Mouse (Mus musculus): ENCODE results near the gene Pdia4. TPM values are rescaled to one million over a fixed set of nuclear protein-coding genes. Genes with fewer than 3 reads are reported as not detected.
"Not testable (repeated sequence)": the region's sequence is repeated elsewhere in the genome, so short reads cannot be mapped to it uniquely, and the experiment has no call there.

Pdia4 gene
- total RNA-seq (2015; ENCODE audit: low replicate concordance) (16.9 and 31.9 TPM in 2 replicates), total RNA-seq (2017; ENCODE audit: low replicate concordance) (28.1 and 34.0 TPM in 2 replicates)

DNA sequence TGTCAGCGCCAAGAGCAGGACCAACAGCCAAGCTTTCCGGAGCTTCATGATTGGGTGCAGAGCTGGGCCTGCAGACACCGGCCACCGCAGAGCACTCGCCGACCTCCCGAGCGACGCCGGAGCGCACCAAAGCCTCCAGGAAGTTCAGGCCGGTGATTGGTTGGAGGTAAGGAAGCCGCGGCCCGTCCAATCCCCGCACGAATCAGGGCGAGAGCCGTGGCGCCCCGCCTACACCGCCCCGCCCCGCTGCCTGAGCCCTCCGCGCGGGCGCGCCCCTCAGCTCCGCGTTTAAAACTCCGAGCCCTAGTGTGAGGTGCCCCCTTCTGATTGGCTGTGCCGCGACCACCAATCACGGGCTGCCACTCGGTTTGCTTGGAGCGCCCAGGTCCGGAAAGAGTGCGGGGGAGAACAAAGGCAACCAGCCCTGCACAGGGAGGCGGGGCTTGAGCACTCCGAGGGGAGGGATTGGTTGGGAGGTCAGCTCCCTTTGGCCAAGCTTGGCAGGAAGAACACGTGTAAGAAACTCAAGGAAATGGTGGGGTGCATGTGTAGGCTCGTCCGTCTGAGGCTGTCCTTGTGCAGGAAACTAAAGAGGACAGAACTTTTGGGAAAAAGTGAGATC is at the start of gene Pdia4:
Pdia4 (minus strand) TSS at position 174 of the 622 bp plus-strand sequence.
- ATAC-seq (replicated peaks; ENCODE audit: low FRiP score, poor library complexity, severe bottlenecking): peak; percentile 97

DNA sequence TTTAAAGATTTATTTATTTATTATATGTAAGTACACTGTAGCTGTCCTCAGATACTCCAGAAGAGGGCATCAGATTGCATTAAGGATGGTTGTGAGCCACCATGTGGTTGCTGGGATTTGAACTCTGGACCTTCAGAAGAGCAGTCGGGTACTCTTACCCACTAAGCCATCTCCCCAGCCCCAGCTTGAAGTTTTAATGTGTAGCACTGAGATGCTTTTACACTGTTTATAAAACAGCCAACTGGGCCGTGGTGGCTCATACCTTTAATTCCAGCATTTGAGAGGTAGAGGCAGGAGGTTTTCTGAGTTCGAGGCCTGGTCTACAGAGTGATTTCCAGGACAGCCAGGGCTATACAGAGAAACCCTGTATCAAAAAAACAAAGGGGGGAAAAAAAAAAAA is 44.5 kb upstream of the Pdia4 start:
- not testable (repeated sequence) for ATAC-seq (replicated peaks; ENCODE audit: low FRiP score, poor library complexity, severe bottlenecking)

DNA sequence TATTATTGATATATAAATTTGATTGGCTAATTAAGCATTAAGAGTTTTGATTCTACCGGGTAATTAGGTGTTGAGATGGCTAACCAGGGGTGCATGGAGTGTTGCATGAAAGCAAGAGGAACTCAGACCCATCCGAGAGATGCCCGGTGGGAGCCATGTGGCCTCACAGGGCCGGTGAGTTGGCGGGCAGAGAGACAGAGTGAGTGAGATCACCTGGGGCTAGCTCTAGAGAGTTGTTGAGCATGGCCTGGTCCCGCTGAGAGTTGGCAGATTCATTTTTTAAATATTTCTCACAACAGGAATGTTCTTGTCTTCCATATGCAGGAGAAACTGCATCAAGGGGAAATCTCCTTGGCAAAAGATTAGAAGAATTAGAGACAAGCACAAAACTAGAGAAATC is 44.0 kb upstream of the Pdia4 start:
- ATAC-seq (replicated peaks; ENCODE audit: low FRiP score, poor library complexity, severe bottlenecking): no peak

DNA sequence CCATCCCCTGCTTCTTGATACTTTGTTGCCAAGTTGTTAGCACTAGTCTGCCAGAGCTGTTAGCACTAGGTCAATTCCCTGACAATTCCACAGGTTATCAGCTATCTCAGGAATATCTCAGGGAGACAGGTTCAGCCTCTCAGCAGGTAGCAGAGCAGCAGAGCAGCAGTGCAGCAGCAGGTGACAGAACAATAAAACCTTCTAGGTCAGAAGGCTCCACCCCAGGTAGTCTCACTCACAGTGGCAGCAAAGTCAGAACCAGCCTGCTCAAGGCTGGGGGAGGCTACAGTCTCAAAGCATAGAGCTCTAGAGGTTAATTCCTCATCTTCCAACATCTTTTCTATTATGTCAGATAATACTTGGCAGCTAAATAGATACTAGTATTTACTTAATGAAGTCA is 32.5 kb upstream of the Pdia4 start:
- no peak for ATAC-seq (replicated peaks; ENCODE audit: low FRiP score, poor library complexity, severe bottlenecking)

DNA sequence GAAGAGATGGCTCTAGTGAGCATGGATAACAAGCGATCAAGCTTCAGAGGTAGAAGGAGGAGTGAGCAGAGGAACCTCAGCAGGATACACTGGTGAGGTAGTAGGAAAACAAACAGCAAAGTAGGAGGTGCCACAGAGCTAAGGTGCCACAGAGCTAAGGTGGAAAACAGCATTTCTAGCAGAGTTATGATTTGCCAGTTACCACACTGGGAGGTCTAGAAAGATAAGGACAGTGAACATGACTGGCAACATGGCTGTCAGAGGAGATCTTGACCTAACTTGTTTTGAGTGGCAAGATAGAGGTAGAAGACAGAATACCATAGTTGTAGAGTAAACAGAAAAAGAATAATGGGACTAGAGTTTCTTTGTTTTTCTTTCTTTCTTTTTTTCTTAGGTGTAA is 29.1 kb upstream of the Pdia4 start:
- no peak for ATAC-seq (replicated peaks; ENCODE audit: low FRiP score, poor library complexity, severe bottlenecking)

DNA sequence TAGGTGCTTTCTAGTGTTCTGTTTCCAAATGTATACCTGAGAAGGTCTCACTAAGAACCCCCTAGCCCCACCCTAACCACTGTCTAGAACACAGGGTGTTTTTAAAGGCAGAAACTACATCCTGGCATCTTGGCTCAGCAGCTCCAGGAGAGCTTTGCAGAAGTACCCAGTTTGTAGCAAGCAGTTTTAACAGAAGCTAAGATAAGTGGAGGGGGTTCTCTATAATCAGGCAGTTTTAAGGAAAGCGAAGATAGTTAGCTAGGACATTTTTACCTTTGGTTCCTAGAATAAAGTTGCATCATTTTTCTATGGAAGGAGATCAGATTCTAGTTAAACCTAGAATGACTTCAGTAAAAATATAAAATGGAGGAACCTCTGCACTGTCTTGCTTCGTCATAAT is 28.6 kb upstream of the Pdia4 start:
- ATAC-seq (replicated peaks; ENCODE audit: low FRiP score, poor library complexity, severe bottlenecking): no peak

DNA sequence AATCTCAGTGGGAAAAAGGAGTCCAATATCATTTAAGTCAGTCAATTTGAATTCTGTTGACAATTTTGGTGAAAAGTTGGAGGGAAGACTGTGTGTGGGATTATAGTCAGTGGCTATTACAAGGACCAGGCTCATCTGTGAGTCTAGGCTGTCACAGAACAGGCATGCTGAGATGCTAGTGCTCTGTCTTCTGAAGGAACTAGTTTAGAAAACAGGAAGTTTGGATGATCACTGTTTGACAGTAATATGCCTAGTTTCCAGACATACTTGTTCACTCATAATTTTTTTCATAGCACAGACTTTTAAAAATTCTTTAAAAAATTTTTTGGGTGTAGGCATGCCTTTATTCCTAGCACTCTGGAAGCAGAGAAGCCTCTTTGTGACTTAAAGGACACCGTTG is 27.8 kb upstream of the Pdia4 start:
- no peak for ATAC-seq (replicated peaks; ENCODE audit: low FRiP score, poor library complexity, severe bottlenecking)

DNA sequence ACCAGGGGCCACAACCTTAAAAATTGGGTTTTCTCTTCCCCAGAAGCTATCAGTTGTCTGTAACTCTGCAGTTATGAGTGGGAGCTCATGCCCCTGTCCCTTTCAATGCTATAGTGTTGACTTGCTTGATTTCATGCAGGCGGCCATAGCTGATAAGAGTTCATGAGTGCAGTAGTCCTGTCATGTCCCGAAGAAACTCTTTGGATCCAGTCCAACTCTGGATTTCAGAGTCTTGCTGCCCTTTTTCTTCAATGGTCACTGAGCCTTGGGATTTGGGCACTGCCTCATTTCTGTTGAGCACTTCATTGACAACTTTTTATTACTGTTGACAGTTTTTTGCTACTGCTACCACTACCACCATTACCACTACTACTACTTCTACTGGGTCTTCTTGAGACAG is 24.4 kb upstream of the Pdia4 start:
- ATAC-seq (replicated peaks; ENCODE audit: low FRiP score, poor library complexity, severe bottlenecking): no peak

DNA sequence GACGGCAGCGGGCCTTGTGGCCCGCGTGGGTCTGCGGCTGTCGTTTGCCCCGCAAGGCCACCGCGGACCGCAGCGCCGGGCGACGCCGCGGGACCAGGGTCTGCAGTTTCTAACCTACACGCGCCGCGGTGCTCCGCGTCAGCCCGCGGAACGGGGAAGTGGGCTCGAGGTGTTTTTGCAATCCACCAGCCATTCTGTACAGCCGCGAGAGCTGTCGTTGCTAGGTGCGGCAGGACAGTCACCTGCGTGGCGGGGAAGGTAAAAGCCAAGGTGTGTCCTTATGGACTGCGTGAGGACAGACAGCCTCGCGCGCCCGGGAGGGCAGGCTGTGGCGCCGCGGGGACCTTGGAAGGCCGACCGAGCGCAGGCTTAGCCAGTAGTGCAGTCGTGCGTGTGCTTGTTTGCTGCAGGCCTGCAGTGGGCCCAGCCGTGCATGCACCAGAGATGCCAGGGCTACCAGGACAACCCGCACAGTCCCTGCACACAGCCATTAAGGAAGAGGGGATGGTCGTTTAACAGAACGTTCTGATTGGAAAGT is 22.8 kb upstream of the Pdia4 start:
- ATAC-seq (replicated peaks; ENCODE audit: low FRiP score, poor library complexity, severe bottlenecking): peak; percentile 67

DNA sequence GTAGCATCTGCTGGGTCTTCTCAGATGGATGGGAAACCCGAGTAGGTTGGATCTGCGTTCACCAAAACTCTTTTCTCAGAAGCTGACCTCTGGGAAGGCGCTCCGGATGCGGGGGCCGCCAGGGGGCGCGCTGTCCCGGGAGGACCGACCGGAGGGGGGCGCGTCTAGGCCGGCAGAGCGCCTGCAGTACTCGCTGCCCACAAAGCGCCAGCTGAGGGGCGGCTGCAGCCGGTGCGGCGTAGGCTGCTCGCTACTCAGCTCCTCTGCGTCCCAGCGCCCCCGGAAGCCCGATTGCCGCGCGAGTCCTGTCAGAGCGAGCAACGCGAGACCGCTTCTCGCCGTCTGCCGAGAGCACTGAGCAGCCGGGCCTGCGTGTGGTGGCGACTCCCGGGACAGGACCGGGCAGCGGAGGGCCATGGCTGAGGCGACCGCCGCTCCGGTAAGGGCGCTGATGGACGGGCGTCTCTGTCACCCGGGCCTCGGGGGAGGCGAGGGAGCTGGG is 22.3 kb upstream of the Pdia4 start, which contains the start of gene Zfp398:
Zfp398 (plus strand) TSS at position 180 of the 502 bp plus-strand sequence.
- peak; percentile 87 for ATAC-seq (replicated peaks; ENCODE audit: low FRiP score, poor library complexity, severe bottlenecking)

DNA sequence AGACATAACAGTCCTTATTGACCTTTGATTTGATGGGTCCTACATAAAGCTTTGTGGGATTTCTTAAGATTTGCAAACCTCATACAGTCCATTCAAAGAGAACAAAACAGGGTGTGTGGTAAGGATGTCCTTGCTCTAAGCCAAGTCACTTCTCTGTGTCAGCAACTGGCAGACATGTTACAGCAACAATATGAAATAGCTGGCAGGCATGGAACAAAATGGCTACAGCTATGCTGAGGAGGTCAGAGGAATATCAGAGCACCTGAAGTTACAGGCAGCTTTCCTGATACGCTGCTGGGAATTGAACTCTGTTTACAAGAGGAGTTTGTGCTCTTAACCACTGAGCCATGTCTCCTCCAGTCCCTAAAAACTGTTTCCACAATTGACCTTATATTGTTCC is 19.0 kb upstream of the Pdia4 start:
- ATAC-seq (replicated peaks; ENCODE audit: low FRiP score, poor library complexity, severe bottlenecking): no peak

DNA sequence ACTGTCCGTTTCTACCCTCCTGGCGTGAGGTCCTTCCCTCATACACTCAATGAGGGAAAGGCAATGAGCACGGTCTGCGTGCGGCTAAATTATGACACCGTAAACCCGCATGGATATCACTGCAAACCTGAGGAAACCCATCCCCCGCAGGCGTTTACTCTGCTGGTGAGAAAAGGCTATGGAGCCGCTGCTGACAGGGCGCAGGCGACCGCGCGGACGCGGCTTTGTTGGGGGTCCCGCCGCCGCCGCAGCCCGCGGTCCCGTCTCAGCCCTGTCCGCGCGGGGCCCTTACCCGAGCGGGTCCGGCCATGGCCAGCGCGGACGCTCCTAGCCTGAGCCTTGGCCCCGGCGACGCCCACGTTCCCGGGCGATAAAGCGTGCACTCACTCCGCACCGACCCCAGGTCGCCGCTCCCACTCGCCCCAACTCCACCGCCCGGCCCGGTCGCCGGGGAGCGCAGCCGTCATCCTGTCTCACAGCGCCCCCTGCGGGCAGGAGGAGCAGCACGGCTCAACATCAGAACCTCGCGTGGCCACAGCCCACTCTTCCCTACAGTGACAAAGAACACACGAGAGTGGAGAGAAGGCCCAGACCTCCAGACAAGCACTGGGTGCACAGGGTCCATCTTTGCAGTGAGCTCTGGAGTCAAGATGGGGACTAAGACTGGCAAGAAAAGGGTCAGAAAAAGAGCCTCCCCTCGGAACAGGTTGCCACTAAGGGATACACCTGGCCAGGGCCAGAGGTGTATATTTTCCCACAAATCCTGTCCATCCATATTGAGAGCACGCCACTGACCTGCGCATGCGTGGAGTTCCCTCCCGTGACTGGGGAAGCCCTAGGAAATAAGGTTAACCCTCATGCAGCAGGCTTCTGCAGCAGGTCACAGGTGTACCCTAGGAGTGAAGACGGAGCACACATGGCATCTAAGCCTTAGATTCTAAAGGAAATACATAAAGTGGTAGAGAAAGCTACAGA is 17.2 kb upstream of the Pdia4 start, which contains the start of gene Zfp786:
Zfp786 (minus strand) TSS at position 764 of the 975 bp plus-strand sequence.
- ATAC-seq (replicated peaks; ENCODE audit: low FRiP score, poor library complexity, severe bottlenecking): peak; percentile 92

DNA sequence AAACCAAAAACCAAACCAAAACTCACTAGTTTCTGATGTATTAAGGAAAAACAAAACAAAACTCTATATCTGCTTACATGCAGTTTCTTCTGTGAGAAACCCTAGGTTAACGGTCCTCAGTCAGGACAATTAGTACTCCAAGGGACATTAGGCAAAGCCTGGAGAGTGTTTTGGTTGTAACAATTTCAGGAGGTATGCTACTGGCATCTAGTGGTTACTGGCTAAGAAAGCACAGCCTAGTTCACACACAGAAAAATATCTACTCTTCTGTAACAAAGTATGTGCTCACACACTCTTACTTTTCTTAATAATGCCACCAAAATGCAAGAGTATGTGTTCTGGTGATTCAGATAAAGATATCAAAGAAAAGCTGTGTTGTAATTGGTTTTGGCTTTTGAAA is 15.7 kb upstream of the Pdia4 start:
- ATAC-seq (replicated peaks; ENCODE audit: low FRiP score, poor library complexity, severe bottlenecking): no peak

DNA sequence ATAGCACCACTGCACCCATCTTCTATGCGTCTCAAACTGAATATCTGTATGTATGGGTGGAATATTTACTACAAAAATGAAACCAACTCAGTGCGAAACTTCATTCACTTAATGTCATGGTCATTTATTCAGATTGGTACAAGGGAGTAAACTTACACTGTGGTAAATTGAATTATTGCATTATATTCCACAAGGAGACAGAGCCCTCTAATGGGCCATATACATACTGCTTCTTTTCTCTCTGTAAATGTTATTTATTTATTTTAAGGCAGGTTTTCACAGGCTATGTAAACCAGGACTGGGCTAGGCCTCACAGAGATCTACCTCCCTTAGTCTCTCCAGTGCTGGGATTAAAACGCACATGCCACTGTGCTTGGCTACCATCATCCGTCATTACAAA is 14.2 kb upstream of the Pdia4 start:
- no peak for ATAC-seq (replicated peaks; ENCODE audit: low FRiP score, poor library complexity, severe bottlenecking)

DNA sequence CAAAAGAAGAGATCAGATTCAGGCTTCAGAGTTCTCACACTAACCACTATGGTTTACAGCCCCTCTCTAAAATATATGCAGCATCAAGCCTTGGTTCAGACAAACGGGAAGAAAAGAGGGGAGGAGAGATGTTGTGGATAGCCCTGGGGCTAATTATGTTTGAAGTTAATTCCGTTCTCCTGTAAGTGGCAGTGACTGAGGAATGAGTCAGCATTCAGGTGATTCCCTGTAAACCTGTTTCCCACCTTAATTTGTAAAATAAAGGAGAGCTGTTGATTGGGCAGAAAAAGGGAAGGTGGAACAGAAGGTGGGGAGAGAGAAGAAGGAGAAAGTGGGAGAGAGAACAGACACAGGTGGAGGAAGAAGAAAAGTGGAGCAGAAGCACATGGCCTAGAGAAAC is 11.0 kb upstream of the Pdia4 start:
- ATAC-seq (replicated peaks; ENCODE audit: low FRiP score, poor library complexity, severe bottlenecking): no peak

DNA sequence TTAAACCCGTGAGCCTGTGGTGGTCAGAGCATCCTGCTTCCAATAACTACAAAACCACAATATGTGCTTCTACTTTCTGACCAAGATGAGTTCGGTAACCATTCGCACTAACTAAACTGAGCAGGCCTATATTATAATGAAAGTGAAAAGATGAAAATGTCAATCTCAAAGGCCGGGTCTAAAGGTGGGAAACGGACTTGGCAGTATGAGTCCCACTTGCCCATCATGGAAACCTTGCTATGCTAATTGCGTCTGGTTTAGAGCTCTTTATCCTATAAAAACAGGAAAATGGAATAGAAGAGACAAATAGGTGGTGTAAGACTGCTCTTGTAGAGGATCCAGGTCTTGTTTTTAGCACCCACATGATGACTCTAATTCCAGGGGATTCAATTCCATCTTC is 8.5 kb upstream of the Pdia4 start:
- ATAC-seq (replicated peaks; ENCODE audit: low FRiP score, poor library complexity, severe bottlenecking): no peak

DNA sequence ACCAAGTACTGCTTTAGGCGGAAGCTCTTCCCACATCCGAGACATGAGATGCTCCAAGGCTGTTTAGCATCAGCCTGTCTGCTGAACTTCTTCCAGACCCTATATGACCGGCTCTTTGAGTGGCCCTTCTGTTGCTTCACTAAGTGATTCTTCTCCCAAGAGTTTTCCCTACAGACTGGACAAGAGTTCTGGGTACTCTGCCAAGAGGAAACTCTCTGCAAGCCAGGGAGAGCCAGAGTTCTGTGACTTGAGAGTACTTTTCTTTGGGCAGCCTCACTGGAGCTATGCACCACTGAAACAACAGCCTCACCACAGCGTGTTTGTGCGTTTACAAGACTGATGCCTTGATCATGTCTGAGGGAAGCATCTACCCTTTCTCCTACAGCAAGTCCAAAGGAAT is 8.0 kb upstream of the Pdia4 start:
- ATAC-seq (replicated peaks; ENCODE audit: low FRiP score, poor library complexity, severe bottlenecking): no peak

DNA sequence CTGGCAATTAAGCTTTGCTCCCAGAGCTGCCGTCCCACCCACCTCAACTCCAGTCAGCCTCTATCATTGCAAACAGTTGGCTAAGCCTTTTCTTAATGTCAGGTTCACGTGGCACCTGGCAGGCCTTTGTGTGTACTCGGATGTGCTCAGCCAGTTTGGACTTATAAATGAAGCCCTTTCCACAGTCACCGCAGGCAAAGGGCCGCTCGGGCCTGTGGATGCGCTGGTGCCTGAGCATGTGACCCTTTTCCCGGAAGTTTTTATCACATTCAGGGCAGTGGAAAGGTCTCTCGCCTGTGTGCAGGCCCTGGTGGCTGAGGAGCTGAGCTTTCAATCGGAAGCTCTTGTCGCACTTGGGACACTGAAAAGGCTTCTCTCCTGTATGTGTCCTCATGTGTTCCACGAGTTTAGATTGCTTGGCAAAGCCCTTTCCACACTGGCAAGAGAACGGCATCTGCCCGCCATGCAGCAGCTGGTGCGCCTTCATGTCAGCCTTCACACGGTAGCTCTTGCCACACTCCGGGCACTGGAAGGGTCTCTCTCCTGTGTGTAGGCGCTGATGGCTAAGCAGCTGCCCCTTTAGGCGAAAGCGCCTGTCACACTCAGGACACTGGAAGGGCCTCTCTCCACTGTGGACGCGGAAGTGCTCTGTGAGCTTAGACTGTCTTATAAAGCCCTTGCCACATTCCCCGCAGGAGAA is 6.5 kb upstream of the Pdia4 start:
- ATAC-seq (replicated peaks; ENCODE audit: low FRiP score, poor library complexity, severe bottlenecking): no peak

DNA sequence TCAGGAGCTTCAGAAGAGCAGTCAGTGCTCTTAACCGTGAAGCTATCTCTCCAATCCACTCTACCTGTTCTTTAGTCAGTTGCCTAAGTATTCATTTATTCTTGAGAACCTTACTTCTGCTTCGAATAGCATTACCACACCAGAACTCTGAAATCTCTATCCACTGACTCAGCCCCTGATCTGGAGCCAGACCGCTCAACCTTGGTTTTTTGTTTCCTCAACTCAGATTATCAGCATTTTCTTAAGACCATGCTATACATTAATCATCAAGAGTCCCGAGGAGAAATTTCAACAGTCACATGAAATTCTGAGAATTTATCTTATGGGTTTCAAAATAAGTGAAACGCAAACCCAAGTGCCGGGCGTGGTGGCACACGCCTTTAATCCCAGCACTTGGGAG is 5.5 kb upstream of the Pdia4 start:
- no peak for ATAC-seq (replicated peaks; ENCODE audit: low FRiP score, poor library complexity, severe bottlenecking)

DNA sequence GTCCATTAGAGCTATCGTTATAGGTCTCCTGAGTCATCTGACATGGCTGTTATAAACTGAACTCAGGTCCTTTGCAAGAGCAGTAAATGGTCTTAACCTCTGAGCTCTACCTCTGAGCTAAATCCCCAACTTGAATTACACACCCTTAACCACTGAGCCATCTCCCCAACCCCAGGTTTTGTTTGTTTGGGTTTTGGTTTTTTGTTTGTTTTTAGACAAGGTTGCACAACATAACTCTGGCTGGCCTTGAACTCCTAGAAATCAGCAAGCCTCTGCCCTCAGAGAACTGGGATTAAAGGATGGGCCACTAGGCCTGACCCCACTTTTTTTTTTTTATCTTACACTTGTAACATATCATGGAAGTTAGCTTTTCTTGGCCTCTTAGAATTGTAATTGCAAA is 2.9 kb upstream of the Pdia4 start:
- ATAC-seq (replicated peaks; ENCODE audit: low FRiP score, poor library complexity, severe bottlenecking): no peak
